Mouse (Mus musculus): ENCODE results near the gene Itgb4. TPM values are rescaled to one million over a fixed set of nuclear protein-coding genes. Genes with fewer than 3 reads are reported as not detected.

Gene Itgb4
- polyA plus RNA-seq (2014; fragmentation: Illumina TruSeq; extraction: RNeasy Lipid Tissue Mini Kit (QIAGEN cat#74804); ENCODE audit: low read depth, low replicate concordance): 1.3 TPM

GRCm38 (mm10) chr11:115974309-115975082, at the start of gene Itgb4:
Gene Itgb4, plus strand, starts transcription at chr11:115974709.

GRCm38 (mm10) chr11:115933108-115933746, 41.3 kb upstream of the Itgb4 start, which contains the start of the genes Sap30bp and Recql5:
Gene Sap30bp, plus strand, starts transcription at chr11:115933282.
Gene Recql5, minus strand, starts transcription at chr11:115933477.

GRCm38 (mm10) chr11:116012262-116012947, 37.9 kb downstream of the Itgb4 start, which contains the start of gene Galk1:
Gene Galk1, minus strand, starts transcription at chr11:116012719.

GRCm38 (mm10) chr11:116027756-116028155, 53.2 kb downstream of the Itgb4 start, which contains the start of gene H3f3b:
Gene H3f3b, minus strand, starts transcription at chr11:116027962.

GRCm38 (mm10) chr11:116030088-116030897, 55.8 kb downstream of the Itgb4 start, which contains the start of gene Unk:
Gene Unk, plus strand, starts transcription at chr11:116030322.

Other genes with a start within 250 kb of the Itgb4 start
- gene Tmem94, start 209.3 kb upstream of the Itgb4 start, polyA plus RNA-seq (2014; fragmentation: Illumina TruSeq; extraction: RNeasy Lipid Tissue Mini Kit (QIAGEN cat#74804); ENCODE audit: low read depth, low replicate concordance): 74.3 TPM
- 33.6 TPM for gene Caskin2, start 161.1 kb upstream of the Itgb4 start, polyA plus RNA-seq (2014; fragmentation: Illumina TruSeq; extraction: RNeasy Lipid Tissue Mini Kit (QIAGEN cat#74804); ENCODE audit: low read depth, low replicate concordance)
- gene Tsen54, start 160.0 kb upstream of the Itgb4 start, polyA plus RNA-seq (2014; fragmentation: Illumina TruSeq; extraction: RNeasy Lipid Tissue Mini Kit (QIAGEN cat#74804); ENCODE audit: low read depth, low replicate concordance): 11.2 TPM
- gene Llgl2, start 150.7 kb upstream of the Itgb4 start, polyA plus RNA-seq (2014; fragmentation: Illumina TruSeq; extraction: RNeasy Lipid Tissue Mini Kit (QIAGEN cat#74804); ENCODE audit: low read depth, low replicate concordance): 11.7 TPM
- 0.42 TPM for gene Myo15b, start 116.3 kb upstream of the Itgb4 start, polyA plus RNA-seq (2014; fragmentation: Illumina TruSeq; extraction: RNeasy Lipid Tissue Mini Kit (QIAGEN cat#74804); ENCODE audit: low read depth, low replicate concordance)
- gene Smim5, start 74.7 kb upstream of the Itgb4 start, polyA plus RNA-seq (2014; fragmentation: Illumina TruSeq; extraction: RNeasy Lipid Tissue Mini Kit (QIAGEN cat#74804); ENCODE audit: low read depth, low replicate concordance): 27.9 TPM
- not detected for gene Smim6, start 62.7 kb upstream of the Itgb4 start, polyA plus RNA-seq (2014; fragmentation: Illumina TruSeq; extraction: RNeasy Lipid Tissue Mini Kit (QIAGEN cat#74804); ENCODE audit: low read depth, low replicate concordance)
- 12.8 TPM for gene Sap30bp, start 41.4 kb upstream of the Itgb4 start, polyA plus RNA-seq (2014; fragmentation: Illumina TruSeq; extraction: RNeasy Lipid Tissue Mini Kit (QIAGEN cat#74804); ENCODE audit: low read depth, low replicate concordance)
- gene Recql5, start 41.2 kb upstream of the Itgb4 start, polyA plus RNA-seq (2014; fragmentation: Illumina TruSeq; extraction: RNeasy Lipid Tissue Mini Kit (QIAGEN cat#74804); ENCODE audit: low read depth, low replicate concordance): 11.7 TPM
- gene Galk1, start 38.0 kb downstream of the Itgb4 start, polyA plus RNA-seq (2014; fragmentation: Illumina TruSeq; extraction: RNeasy Lipid Tissue Mini Kit (QIAGEN cat#74804); ENCODE audit: low read depth, low replicate concordance): 13.4 TPM
- gene H3f3b, start 53.3 kb downstream of the Itgb4 start, polyA plus RNA-seq (2014; fragmentation: Illumina TruSeq; extraction: RNeasy Lipid Tissue Mini Kit (QIAGEN cat#74804); ENCODE audit: low read depth, low replicate concordance): 127 TPM
- 11.0 TPM for gene Unk, start 55.6 kb downstream of the Itgb4 start, polyA plus RNA-seq (2014; fragmentation: Illumina TruSeq; extraction: RNeasy Lipid Tissue Mini Kit (QIAGEN cat#74804); ENCODE audit: low read depth, low replicate concordance)
- 0.76 TPM for gene Unc13d, start 103.3 kb downstream of the Itgb4 start, polyA plus RNA-seq (2014; fragmentation: Illumina TruSeq; extraction: RNeasy Lipid Tissue Mini Kit (QIAGEN cat#74804); ENCODE audit: low read depth, low replicate concordance)
- 108 TPM for gene Wbp2, start 112.3 kb downstream of the Itgb4 start, polyA plus RNA-seq (2014; fragmentation: Illumina TruSeq; extraction: RNeasy Lipid Tissue Mini Kit (QIAGEN cat#74804); ENCODE audit: low read depth, low replicate concordance)
- 27.8 TPM for gene Trim47, start 152.5 kb downstream of the Itgb4 start, polyA plus RNA-seq (2014; fragmentation: Illumina TruSeq; extraction: RNeasy Lipid Tissue Mini Kit (QIAGEN cat#74804); ENCODE audit: low read depth, low replicate concordance)
- gene Trim65, start 156.4 kb downstream of the Itgb4 start, polyA plus RNA-seq (2014; fragmentation: Illumina TruSeq; extraction: RNeasy Lipid Tissue Mini Kit (QIAGEN cat#74804); ENCODE audit: low read depth, low replicate concordance): 9.1 TPM
- 69.6 TPM for gene Mrpl38, start 164.2 kb downstream of the Itgb4 start, polyA plus RNA-seq (2014; fragmentation: Illumina TruSeq; extraction: RNeasy Lipid Tissue Mini Kit (QIAGEN cat#74804); ENCODE audit: low read depth, low replicate concordance)
- gene Fbf1, start 193.5 kb downstream of the Itgb4 start, polyA plus RNA-seq (2014; fragmentation: Illumina TruSeq; extraction: RNeasy Lipid Tissue Mini Kit (QIAGEN cat#74804); ENCODE audit: low read depth, low replicate concordance): 11.4 TPM
- 10.5 TPM for gene Ten1, start 224.1 kb downstream of the Itgb4 start, polyA plus RNA-seq (2014; fragmentation: Illumina TruSeq; extraction: RNeasy Lipid Tissue Mini Kit (QIAGEN cat#74804); ENCODE audit: low read depth, low replicate concordance)
- 239 TPM for gene Acox1, start 224.3 kb downstream of the Itgb4 start, polyA plus RNA-seq (2014; fragmentation: Illumina TruSeq; extraction: RNeasy Lipid Tissue Mini Kit (QIAGEN cat#74804); ENCODE audit: low read depth, low replicate concordance)

Data from heart, adult 10 weeks (tissue).